Mouse (Mus musculus) CD4-positive, CD25-positive, alpha-beta regulatory T cell (primary cell): Measurements from ENCODE around the gene Irf7. TPM values are rescaled to one million over a fixed set of nuclear protein-coding genes. Genes with fewer than 3 reads are reported as not detected.

ENCODE experiments used
- polyA plus RNA-seq: library from polyadenylated mRNA; unstranded; fragments of 100-300 nt; shearing (Covaris generic); gene quantifications from one replicate; pipeline ENCODE4 v1.2.1, GENCODE M21; 2017

The Irf7 gene
- polyA plus RNA-seq: 129 TPM

DNA sequence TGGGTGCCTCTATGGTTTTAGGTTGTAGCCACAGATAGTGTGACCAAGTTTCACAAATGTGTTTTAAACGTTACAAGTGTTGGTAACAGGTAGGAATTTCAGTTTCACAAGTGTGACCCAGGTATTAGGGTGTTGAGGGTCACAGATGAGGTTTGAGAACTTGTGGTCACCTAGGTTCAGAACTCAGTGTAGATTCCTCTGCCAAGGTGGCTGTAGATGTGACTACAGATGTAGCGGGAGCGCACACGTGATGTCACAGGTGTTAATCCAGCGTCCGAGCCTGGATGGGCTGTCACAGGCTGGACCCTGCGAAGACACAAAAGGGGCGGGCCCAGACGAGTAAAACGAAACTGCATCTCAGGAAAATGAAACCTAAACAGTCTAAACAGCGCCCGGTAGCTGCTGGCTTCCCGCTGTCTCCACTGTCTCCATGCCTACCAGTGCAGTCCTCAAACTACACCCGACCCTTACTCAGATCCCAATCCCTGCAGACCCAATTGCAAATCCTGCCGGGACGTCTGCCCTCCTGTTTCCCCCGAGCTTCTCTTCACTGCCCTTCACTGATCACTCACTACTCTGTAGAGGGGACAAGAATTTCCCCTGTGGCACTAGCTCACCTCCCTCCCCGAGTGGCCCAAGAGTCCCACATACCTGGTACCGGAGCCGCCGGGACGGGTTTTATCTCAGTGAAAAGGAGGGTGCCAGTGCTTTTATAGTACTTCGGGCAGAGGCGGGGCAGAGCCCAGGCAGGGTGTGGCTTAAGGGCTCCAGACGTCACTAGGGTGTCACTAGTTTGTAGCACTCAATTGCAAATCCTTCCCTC is at the start of gene Irf7:
Gene Irf7, minus strand, starts transcription at position 743 of the 823 bp plus-strand sequence.

DNA sequence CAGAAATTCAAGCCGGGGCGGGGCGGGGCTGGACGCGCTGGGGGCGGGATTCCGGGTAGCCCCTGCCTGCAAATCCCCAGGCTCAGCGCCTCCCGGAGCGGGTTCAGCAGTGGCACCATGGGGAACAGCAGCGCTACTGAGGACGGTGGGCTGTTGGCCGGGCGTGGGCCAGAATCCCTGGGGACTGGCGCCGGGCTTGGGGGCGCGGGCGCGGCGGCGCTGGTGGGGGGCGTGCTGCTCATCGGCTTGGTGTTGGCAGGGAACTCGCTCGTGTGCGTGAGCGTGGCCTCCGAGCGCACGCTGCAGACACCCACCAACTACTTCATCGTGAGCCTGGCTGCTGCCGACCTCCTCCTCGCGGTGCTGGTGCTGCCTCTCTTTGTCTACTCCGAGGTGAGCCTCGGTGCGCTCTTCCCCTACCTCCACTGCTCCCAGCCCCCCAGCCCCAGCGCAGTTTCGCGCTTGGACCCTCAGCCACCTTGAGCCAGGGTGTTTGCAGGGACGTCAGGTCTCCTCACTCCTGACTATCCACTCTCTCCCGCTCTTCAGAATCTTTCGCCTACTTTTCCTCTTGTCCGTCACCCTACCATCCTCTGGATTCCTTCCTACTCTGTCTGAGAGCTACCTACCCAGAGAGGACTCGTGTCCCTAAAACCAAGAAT is 25.8 kb upstream of the Irf7 start, which contains the start of gene Drd4:
Gene Drd4, plus strand, starts transcription at position 86 of the 662 bp plus-strand sequence.

GRCm38 (mm10) chr7:141278766-141279590 is 12.7 kb upstream of the Irf7 start, which contains the start of gene Sct:
Sct (minus strand) TSS chr7:141279133.

DNA sequence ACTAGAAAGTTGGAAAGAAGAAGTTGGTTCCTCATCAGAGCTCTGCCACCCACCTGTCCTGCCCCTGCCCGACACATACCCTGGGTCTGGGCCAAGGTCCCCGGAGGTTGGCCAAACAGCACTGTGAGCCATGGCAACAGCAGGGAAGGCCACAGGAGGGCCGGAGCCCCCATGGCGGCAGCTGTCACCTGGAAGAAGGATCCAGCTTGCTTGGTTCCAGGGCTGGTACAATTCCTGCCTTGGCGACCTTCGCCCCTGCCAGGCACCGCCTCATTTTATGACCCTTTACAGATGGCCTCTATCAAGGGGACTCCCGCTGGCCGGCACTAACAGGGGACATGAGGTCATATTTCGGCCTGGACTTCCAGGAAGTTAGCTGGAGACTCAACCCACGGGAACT is 10.3 kb upstream of the Irf7 start, which contains the start of gene Cdhr5:
Gene Cdhr5, minus strand, starts transcription at position 241 of the 400 bp plus-strand sequence.

DNA sequence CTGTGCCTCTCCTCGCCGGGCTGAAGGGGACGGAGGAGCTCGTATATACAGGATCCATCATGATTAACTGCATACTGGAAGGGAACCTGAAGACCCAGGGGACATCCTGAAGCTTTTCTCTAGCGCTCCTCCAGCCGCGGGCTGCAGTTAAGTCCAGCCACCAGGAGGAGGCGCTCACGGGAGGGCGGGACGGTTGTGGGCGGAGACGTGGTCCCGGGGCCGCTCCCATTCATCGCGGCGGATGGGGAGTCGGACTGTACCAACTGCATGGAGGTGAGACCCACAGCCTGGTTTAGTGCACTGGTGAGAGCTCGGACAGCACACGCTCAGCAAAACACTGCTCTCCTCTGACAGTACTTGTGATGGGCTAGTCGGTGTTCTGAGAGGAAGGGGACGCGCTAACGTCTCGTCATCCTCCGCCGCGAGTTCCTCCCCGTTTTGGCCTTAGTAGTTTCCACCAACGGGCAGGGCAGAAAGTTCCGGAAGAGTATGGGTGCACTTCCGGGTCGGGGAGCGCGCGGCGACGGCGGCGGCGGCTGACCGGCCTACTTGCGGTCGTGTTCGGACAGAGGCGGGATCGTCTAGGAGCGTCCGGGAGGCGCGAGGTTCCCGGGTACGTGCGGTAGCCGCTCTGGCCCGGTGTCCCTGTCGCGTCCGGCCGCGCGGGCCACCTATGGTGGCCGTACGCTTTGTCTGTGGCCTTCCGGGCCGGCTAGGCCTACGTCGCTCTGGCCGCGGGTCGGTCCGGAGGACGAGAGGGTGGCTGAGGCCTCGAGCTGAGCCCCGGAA is 37.8 kb downstream of the Irf7 start, which contains the start of gene Phrf1:
Gene Phrf1, plus strand, starts transcription at position 506 of the 789 bp plus-strand sequence.

DNA sequence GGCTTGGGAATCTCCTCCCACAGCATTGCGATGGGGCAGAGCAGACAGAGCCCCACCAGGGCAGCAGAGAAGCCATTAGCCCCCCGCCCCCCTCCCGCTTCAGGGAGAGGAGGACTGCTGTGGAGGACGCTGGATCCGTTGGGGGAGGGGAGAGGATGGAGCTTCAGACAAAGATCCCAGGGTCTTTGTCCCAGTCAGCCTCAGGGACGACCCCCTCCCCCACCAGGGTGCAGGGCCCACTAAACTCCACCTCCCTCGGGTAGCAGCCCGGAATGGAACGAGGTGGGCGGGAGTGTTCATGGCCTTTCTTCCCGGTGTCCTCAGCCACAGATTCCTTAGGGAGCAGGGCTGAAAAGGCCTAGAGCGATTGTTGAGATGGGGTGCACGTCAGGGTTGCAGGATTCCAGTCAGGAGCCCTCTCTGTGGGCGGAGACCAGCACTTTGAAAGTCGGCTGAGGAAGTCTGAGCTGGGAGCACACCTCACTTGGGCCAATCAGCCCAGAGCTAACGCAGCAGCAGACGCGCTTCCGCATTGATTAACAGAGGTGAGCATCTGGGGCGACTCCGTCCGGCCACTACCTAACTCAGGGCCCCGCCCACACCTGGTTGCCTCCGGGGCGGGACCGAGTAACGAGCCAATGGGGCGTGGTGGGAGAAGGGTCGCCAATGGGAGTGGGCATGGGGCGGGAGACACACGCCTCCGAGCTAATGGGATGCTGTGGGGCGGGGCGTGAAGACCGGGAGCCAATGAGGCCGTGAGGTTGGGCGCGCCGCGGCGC is 51.0 kb downstream of the Irf7 start, which contains the start of gene Rassf7:
Gene Rassf7, plus strand, starts transcription at position 760 of the 779 bp plus-strand sequence.

GRCm38 (mm10) chr7:141213605-141214235 is 52.6 kb downstream of the Irf7 start, which contains the start of gene Lmntd2:
Lmntd2 (minus strand) TSS chr7:141214080.

Other genes starting within 250 kb of the Irf7 start
- gene Ifitm6, start 248.6 kb downstream of the Irf7 start, polyA plus RNA-seq: 0.28 TPM
- gene Gm17387, start 237.3 kb downstream of the Irf7 start, polyA plus RNA-seq: not detected
- 10.0 TPM for gene B4galnt4, start 205.4 kb downstream of the Irf7 start, polyA plus RNA-seq
- gene Pkp3, start 188.3 kb downstream of the Irf7 start, polyA plus RNA-seq: 286 TPM
- 209 TPM for gene Sigirr, start 165.9 kb downstream of the Irf7 start, polyA plus RNA-seq
- gene Ano9, start 148.7 kb downstream of the Irf7 start, polyA plus RNA-seq: not detected
- gene Ptdss2, start 144.1 kb downstream of the Irf7 start, polyA plus RNA-seq: 22.4 TPM
- gene Rnh1, start 93.6 kb downstream of the Irf7 start, polyA plus RNA-seq: 116 TPM
- 49.3 TPM for gene Hras, start 72.5 kb downstream of the Irf7 start, polyA plus RNA-seq
- gene Lrrc56, start 72.3 kb downstream of the Irf7 start, polyA plus RNA-seq: 2.7 TPM
- 12.6 TPM for gene Lmntd2, start 52.4 kb downstream of the Irf7 start, polyA plus RNA-seq
- gene Rassf7, start 50.6 kb downstream of the Irf7 start, polyA plus RNA-seq: 21.9 TPM
- 99.1 TPM for gene Phrf1, start 37.7 kb downstream of the Irf7 start, polyA plus RNA-seq
- gene Cdhr5, start 10.3 kb upstream of the Irf7 start, polyA plus RNA-seq: not detected
- gene Sct, start 12.7 kb upstream of the Irf7 start, polyA plus RNA-seq: not detected
- gene Drd4, start 25.5 kb upstream of the Irf7 start, polyA plus RNA-seq: not detected
- gene Deaf1, start 61.2 kb upstream of the Irf7 start, polyA plus RNA-seq: 71.1 TPM
- 49.0 TPM for gene Tmem80, start 61.3 kb upstream of the Irf7 start, polyA plus RNA-seq
- gene Eps8l2, start 72.4 kb upstream of the Irf7 start, polyA plus RNA-seq: 0.06 TPM
- 309 TPM for gene Taldo1, start 125.7 kb upstream of the Irf7 start, polyA plus RNA-seq
- 82.3 TPM for gene Gatd1, start 147.7 kb upstream of the Irf7 start, polyA plus RNA-seq
- 0.37 TPM for gene Cend1, start 163.0 kb upstream of the Irf7 start, polyA plus RNA-seq
- gene Slc25a22, start 171.4 kb upstream of the Irf7 start, polyA plus RNA-seq: 75.9 TPM
- 12.2 TPM for gene Pidd1, start 177.5 kb upstream of the Irf7 start, polyA plus RNA-seq
- 1,397 TPM for gene Rplp2, start 180.9 kb upstream of the Irf7 start, polyA plus RNA-seq
- gene Pnpla2, start 188.7 kb upstream of the Irf7 start, polyA plus RNA-seq: 75.2 TPM
- not detected for gene Cracr2b, start 194.6 kb upstream of the Irf7 start, polyA plus RNA-seq
- 9.0 TPM for gene Cd151, start 200.9 kb upstream of the Irf7 start, polyA plus RNA-seq
- 28.5 TPM for gene Polr2l, start 208.7 kb upstream of the Irf7 start, polyA plus RNA-seq
- gene Tspan4, start 208.8 kb upstream of the Irf7 start, polyA plus RNA-seq: 1.9 TPM